Mouse (Mus musculus) lung, adult 10 weeks (tissue): ENCODE measurements around the gene Pip. TPM values are rescaled to one million over a fixed set of nuclear protein-coding genes. Genes with fewer than 3 reads are reported as not detected.

Experiments used
- polyA plus RNA-seq: library from polyadenylated mRNA; stranded (reverse); fragments of 350-450 nt; fragmentation: Illumina TruSeq; extraction: RNeasy Lipid Tissue Mini Kit (QIAGEN cat#74804); gene quantifications from one replicate; pipeline ENCODE4 v1.2.3, GENCODE M21; 2014; ENCODE audit warnings: low read depth, low replicate concordance; ENCODE audit not compliant: insufficient read depth

Gene Pip
- polyA plus RNA-seq = not detected

DNA sequence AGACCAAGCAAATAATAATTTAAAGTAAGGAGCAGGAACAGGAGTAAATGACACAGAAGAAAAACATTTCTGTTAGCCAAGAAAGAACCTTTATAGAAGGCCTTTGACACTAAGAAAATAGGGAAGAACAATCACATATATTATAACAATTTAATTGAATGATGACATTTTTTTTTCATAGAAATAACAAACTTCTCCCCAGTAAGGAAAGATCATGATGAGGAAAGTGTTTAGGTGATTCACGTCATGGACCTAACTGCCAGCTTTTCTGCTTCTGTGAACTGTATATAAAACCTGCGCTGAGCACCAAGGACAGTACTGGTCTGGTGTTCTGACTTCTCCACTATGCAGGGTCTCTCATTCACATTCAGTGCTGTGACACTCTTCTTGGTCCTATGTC, at the start of gene Pip:
TSS of gene Pip (plus strand) at position 301 of the 400 bp plus-strand sequence.

DNA sequence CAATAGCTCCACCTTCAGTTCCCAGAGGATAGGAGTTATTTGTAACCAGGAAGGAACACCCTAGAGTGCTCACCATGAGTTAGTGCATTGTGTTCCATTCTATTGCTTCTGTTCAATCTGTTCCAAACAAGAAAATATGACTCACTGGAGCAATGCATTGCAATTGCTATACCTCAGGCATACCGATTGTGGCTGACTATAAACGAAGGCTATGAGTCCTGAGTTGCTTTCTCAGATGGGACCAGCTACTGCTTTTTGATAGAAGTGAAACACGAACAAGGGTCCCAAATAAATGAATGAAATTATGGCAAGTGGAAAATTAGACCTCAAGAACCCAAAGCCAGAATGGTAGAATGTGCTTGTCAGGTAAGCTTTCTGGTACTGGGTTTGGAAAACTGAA, 5.4 kb downstream of the Pip start, which contains the start of gene Sval2:
TSS of gene Sval2 (plus strand) at position 301 of the 400 bp plus-strand sequence.

Other genes with a start within 250 kb of the Pip start
- gene Ephb6, start 242.1 kb upstream of the Pip start, polyA plus RNA-seq = 6.2 TPM
- 3.7 TPM for gene Trpv6, start 211.1 kb upstream of the Pip start, polyA plus RNA-seq
- not detected for gene Trpv5, start 166.8 kb upstream of the Pip start, polyA plus RNA-seq
- gene Llcfc1, start 163.1 kb upstream of the Pip start, polyA plus RNA-seq = not detected
- gene Kel, start 143.2 kb upstream of the Pip start, polyA plus RNA-seq = not detected
- gene Olfr459, start 72.4 kb upstream of the Pip start, polyA plus RNA-seq = not detected
- gene Sval2, start 5.5 kb downstream of the Pip start, polyA plus RNA-seq = not detected
- gene Sval1, start 104.1 kb downstream of the Pip start, polyA plus RNA-seq = not detected
- gene Sval3, start 120.6 kb downstream of the Pip start, polyA plus RNA-seq = not detected
- gene Sva, start 190.9 kb downstream of the Pip start, polyA plus RNA-seq = not detected